Mouse (Mus musculus): Measurements from ENCODE around the gene Tmem43. TPM values are rescaled to one million over a fixed set of nuclear protein-coding genes. Genes with fewer than 3 reads are reported as not detected.

Gene Tmem43
- polyA plus RNA-seq, 1 experiment from 2014 or later: 44.7 TPM

- H3K36me3 ChIP-seq: peaks cover 42% of the 10 kb centered on the region
- H3K9ac ChIP-seq: no peak overlapping the region
- WGBS: 76% methylated on average over 4 of the region's 4 CpGs
- no peaks in the 10 kb centered on the region for H3K27me3 ChIP-seq
- no peaks in the 10 kb centered on the region for H3K4me1 ChIP-seq
- no peak for ATAC-seq (replicated peaks; ENCODE audit: low FRiP score)
- no peak overlapping the region for H3K27ac ChIP-seq
- no peak overlapping the region for H3K4me2 ChIP-seq
- H3K4me3 ChIP-seq (replicated peaks): no peak overlapping the region
- H3K9me3 ChIP-seq (replicated peaks): no peaks in the 10 kb centered on the region
Observed at GRCm38 (mm10) chr6:91525544-91525943, 52.0 kb downstream of the Tmem43 start.

DNA sequence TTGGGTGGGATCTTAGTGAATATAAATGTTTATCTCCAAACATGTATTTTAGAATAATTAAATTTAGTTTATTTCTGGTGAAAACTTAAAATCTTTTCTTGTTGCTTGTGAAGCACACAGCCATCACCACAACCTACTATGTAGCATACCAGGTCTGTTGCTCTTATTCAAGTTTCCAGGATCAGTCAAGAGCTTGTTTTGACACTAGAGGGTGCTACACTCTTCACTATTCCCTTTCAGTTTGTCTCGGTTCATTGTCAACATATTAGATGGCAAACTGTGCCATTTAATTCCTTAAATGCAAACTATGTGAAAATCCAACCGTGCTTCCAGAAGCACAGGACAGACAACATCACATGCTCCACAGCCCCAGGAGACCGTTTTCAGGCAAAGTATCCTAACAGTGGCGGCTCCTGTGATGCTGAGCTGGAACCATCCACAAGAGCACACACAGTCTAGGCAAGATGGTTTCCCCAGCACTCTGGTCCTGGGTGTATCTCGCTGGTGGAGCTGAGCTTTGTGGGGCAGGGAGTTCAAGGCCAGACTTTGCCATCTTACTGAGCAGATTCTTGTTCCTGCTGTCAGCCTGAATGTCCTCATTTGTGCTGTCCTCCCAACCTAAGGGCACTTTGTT, 53.8 kb downstream of the Tmem43 start:
- Histone ChIP-seq H3K27ac (no peak overlapping the region), H3K27me3 (no peaks in the 10 kb centered on the region), H3K4me2 (no peak overlapping the region), H3K9ac (no peak overlapping the region), H3K36me3 (peaks cover 24% of the 10 kb centered on the region), H3K9me3 (replicated peaks) (no peaks in the 10 kb centered on the region), H3K4me3 (replicated peaks) (no peak overlapping the region), H3K4me1 (peaks cover 3% of the 10 kb centered on the region)
- 50% methylated on average over 5 of the region's 5 CpGs for WGBS
- ATAC-seq (replicated peaks; ENCODE audit: low FRiP score): no peak

DNA sequence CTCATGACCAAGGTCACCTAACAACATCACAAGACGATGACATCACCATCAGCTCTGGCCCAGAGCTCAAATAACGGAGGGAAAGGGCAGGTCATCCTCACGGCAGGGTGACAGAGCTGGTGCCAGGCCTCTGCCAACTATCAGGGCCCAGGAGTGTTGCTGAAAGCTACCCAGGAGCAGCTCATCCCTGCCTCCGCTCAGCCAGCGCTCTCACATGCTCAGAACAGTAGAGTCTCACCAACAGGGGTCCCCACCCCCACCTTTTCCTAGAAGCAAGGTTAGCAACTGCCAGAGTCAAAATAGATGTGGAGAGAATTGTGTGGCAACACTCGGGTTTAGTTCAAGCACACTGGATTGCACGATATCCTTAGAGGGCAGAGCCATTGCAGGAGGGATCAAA, 54.8 kb downstream of the Tmem43 start:
- H3K9me3 ChIP-seq (replicated peaks): no peaks in the 10 kb centered on the region
- no peaks in the 10 kb centered on the region for H3K27me3 ChIP-seq
- H3K36me3 ChIP-seq: peaks cover 15% of the 10 kb centered on the region
- H3K27ac ChIP-seq: no peak overlapping the region
- H3K9ac ChIP-seq: no peak overlapping the region
- peaks cover 11% of the 10 kb centered on the region for H3K4me1 ChIP-seq
- no peak overlapping the region for H3K4me2 ChIP-seq
- ATAC-seq (replicated peaks; ENCODE audit: low FRiP score): no peak
- WGBS: 74% methylated on average over 7 of the region's 7 CpGs
- H3K4me3 ChIP-seq (replicated peaks): no peak overlapping the region

GRCm38 (mm10) chr6:91530673-91531072, 57.2 kb downstream of the Tmem43 start:
- WGBS: 91% methylated on average over 8 of the region's 8 CpGs
- Histone ChIP-seq H3K4me3 (replicated peaks) (no peak overlapping the region), H3K36me3 (no peaks in the 10 kb centered on the region), H3K27me3 (no peaks in the 10 kb centered on the region), H3K9ac (no peak overlapping the region), H3K4me1 (peaks cover 19% of the 10 kb centered on the region), H3K9me3 (replicated peaks) (no peaks in the 10 kb centered on the region), H3K27ac (no peak overlapping the region), H3K4me2 (no peak overlapping the region)
- ATAC-seq (replicated peaks; ENCODE audit: low FRiP score): no peak

DNA sequence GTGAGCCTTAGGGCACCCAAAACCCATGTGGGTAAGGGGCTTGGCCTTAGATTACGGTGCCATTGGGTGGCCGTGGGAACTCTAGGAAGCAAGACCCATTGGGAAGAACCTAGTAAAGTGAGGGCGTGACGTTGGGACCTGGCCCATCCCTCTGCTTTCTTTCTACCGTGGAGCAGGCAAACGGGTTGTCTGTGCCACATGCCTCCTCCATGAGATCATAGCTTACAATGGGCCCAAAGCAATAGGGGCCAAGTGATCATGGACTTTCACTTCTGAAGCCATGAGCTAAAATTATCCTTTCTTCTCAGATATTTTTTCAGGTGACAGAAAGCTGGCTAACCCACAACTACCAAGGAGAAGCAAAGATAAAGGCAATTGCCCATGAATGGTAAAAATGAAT, 57.8 kb downstream of the Tmem43 start:
- no peaks in the 10 kb centered on the region for H3K9me3 ChIP-seq (replicated peaks)
- peaks cover 19% of the 10 kb centered on the region for H3K4me1 ChIP-seq
- no peak overlapping the region for H3K27ac ChIP-seq
- H3K9ac ChIP-seq: no peak overlapping the region
- H3K4me3 ChIP-seq (replicated peaks): no peak overlapping the region
- WGBS: 86% methylated on average over 6 of the region's 6 CpGs
- no peak for ATAC-seq (replicated peaks; ENCODE audit: low FRiP score)
- H3K27me3 ChIP-seq: no peaks in the 10 kb centered on the region
- H3K36me3 ChIP-seq: no peaks in the 10 kb centered on the region
- H3K4me2 ChIP-seq: no peak overlapping the region

- Histone ChIP-seq H3K9ac (no peak overlapping the region), H3K4me3 (replicated peaks) (no peak overlapping the region), H3K27ac (peak overlapping the region; percentile 68), H3K27me3 (no peaks in the 10 kb centered on the region), H3K4me2 (no peak overlapping the region), H3K4me1 (peaks cover 19% of the 10 kb centered on the region), H3K36me3 (no peaks in the 10 kb centered on the region), H3K9me3 (replicated peaks) (no peaks in the 10 kb centered on the region)
- 38% methylated on average over 6 of the region's 6 CpGs for WGBS
- ATAC-seq (replicated peaks; ENCODE audit: low FRiP score): no peak
Observed at GRCm38 (mm10) chr6:91532661-91533060, 59.2 kb downstream of the Tmem43 start.

DNA sequence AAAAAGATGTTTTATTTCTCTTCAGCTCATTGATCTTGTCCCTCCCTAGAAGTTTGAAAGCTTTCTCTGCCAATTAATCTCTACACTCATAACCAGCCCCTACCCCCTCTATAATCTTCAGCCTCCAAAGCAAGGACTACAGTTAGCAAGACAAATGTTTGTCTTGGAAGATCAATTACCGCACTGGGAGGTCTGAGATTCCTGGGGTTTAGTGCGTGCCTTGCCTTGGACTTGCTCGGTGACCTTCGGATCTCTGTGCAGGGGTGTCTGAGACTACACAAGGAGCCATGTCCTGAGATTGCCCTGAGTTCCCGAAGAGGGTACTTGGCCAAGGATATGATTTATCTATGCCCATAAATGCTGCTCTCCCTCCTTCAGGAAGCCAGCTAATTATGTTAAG, 59.9 kb downstream of the Tmem43 start:
- no peaks in the 10 kb centered on the region for H3K9me3 ChIP-seq (replicated peaks)
- H3K4me2 ChIP-seq: 0 out of 2 replicates have a peak overlapping the region, but pooled peaks have one; percentile 18
- no peaks in the 10 kb centered on the region for H3K36me3 ChIP-seq
- H3K27me3 ChIP-seq: no peaks in the 10 kb centered on the region
- 20% methylated on average over 5 of the region's 5 CpGs for WGBS
- peak; percentile 73 for ATAC-seq (replicated peaks; ENCODE audit: low FRiP score)
- H3K27ac ChIP-seq: 0 out of 2 replicates have a peak overlapping the region, but pooled peaks have one; percentile 48
- peaks cover 19% of the 10 kb centered on the region for H3K4me1 ChIP-seq
- no peak overlapping the region for H3K9ac ChIP-seq
- H3K4me3 ChIP-seq (replicated peaks): no peak overlapping the region

- Histone ChIP-seq H3K27me3 (no peaks in the 10 kb centered on the region), H3K4me1 (peaks cover 19% of the 10 kb centered on the region), H3K9me3 (replicated peaks) (no peaks in the 10 kb centered on the region), H3K4me2 (0 out of 2 replicates have a peak overlapping the region, but pooled peaks have one; percentile 18), H3K36me3 (no peaks in the 10 kb centered on the region), H3K27ac (peak overlapping the region; percentile 48; the same call in 1 of the 2 replicates), H3K4me3 (replicated peaks) (no peak overlapping the region), H3K9ac (no peak overlapping the region)
- no peak; the same call in 1 of the 2 replicates for ATAC-seq (replicated peaks; ENCODE audit: low FRiP score)
- 10% methylated on average over 2 of the region's 2 CpGs for WGBS
Observed at GRCm38 (mm10) chr6:91533771-91534170, 60.3 kb downstream of the Tmem43 start.

DNA sequence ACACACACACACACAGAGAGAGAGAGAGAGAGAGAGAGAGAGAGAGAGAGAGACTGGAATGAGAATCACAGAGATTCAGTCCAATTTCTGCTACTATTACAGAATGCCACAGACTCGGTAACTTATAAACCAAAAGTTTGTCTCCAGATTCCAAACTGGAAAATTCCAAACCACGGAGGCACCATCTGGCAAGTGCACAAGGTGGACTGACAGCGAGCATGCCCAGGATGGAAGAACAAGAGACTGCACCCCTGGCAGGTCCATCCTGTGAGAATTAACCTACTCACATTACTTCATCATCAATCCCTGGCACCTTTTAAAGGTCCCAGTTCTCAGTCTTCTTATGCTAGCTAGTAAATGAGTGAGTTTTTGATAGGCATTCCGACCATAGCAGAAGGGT, 60.8 kb downstream of the Tmem43 start:
- 84% methylated on average over 4 of the region's 4 CpGs for WGBS
- no peak for ATAC-seq (replicated peaks; ENCODE audit: low FRiP score)

DNA sequence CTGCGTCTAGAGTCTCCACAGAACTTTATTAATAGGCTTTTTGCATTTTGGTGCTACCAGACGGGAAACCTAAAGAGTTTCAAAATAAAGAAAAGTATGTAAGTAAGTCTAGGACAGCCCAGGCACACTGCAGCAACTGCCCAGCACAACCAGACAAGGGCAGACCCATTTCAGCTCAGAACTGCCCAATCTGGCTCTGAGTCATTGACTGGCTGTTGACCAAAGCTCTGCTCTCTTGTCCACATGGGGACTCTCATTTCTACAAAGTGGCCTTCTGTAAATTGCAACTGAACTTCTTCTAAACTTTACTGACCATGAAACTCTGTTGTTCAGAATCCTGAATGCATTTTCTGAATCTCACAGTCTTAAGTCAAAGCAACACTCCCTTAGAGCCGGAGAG, 61.7 kb downstream of the Tmem43 start:
- H3K27ac ChIP-seq: no peak overlapping the region
- 84% methylated on average over 3 of the region's 3 CpGs for WGBS
- no peak for ATAC-seq (replicated peaks; ENCODE audit: low FRiP score)
- no peaks in the 10 kb centered on the region for H3K36me3 ChIP-seq
- H3K4me1 ChIP-seq: peaks cover 19% of the 10 kb centered on the region
- H3K9me3 ChIP-seq (replicated peaks): no peaks in the 10 kb centered on the region
- no peak overlapping the region for H3K4me2 ChIP-seq
- H3K4me3 ChIP-seq (replicated peaks): no peak overlapping the region
- no peak overlapping the region for H3K9ac ChIP-seq
- no peaks in the 10 kb centered on the region for H3K27me3 ChIP-seq

More for the DNA sequence above, 60.8 kb downstream of the Tmem43 start:
- Histone ChIP-seq H3K4me3 (replicated peaks) (no peak overlapping the region), H3K9ac (no peak overlapping the region), H3K27ac (0 out of 2 replicates have a peak overlapping the region, but pooled peaks have one; percentile 48), H3K4me1 (peaks cover 19% of the 10 kb centered on the region), H3K4me2 (no peak overlapping the region), H3K9me3 (replicated peaks) (no peaks in the 10 kb centered on the region), H3K36me3 (no peaks in the 10 kb centered on the region), H3K27me3 (no peaks in the 10 kb centered on the region)

DNA sequence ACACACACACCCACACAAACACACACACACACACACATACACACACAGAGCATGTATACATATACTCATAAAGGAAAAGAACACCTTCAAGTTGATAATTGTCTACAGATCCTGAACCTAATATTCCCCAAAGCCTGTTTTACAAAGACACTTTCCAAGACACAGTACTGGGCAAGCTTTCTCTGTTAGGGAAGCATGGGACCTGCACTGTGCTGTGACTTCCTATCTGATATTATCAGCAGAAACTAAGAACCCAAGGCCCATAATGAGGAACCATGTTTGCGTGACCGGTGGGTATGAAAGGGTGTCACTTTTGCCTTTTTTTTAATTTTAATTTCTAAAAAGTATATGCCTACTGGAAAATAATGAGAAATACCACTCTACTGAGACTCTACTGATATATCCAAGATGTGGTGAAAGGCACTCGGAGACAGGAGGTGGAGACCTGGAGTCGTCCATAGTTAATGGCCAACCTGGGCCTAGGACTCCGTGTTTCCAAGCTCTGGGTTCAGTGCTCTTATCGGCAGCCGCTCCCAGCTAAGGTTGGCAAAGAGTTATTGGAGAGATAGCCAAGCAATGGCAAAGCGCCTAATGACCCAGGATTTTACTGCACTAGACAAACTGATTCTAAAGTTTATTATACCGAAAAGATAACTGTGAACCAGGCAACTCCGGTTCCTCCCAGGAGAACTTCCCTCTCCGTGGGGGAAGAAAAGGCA, 62.7 kb downstream of the Tmem43 start:
- H3K4me1 ChIP-seq: peaks cover 19% of the 10 kb centered on the region
- no peak overlapping the region for H3K9ac ChIP-seq
- no peak for ATAC-seq (replicated peaks; ENCODE audit: low FRiP score)
- no peaks in the 10 kb centered on the region for H3K36me3 ChIP-seq
- H3K4me2 ChIP-seq: no peak overlapping the region
- WGBS: 78% methylated on average over 11 of the region's 11 CpGs
- no peaks in the 10 kb centered on the region for H3K9me3 ChIP-seq (replicated peaks)
- H3K4me3 ChIP-seq (replicated peaks): no peak overlapping the region
- H3K27ac ChIP-seq: no peak overlapping the region
- H3K27me3 ChIP-seq: no peaks in the 10 kb centered on the region
